Mouse (Mus musculus) cerebellum, postnatal 36 days (tissue): Measurements from ENCODE around the gene Cttnbp2.

Source experiments
- DNase-seq, 2 experiments: peaks; one replicate each; pipeline ENCODE4 v3.0.0; 2021 to 2022; ENCODE audit warnings: mixed read lengths in 2 of 2

Cttnbp2 gene

GRCm38 (mm10) chr6:18514480-18515352, at the start of gene Cttnbp2:
TSS of gene Cttnbp2 (minus strand) at chr6:18514843.
- DNase-seq = peak; percentile 61 to 64

GRCm38 (mm10) chr6:18559019-18559418, 44.4 kb upstream of the Cttnbp2 start:
- DNase-seq = no peak

DNA sequence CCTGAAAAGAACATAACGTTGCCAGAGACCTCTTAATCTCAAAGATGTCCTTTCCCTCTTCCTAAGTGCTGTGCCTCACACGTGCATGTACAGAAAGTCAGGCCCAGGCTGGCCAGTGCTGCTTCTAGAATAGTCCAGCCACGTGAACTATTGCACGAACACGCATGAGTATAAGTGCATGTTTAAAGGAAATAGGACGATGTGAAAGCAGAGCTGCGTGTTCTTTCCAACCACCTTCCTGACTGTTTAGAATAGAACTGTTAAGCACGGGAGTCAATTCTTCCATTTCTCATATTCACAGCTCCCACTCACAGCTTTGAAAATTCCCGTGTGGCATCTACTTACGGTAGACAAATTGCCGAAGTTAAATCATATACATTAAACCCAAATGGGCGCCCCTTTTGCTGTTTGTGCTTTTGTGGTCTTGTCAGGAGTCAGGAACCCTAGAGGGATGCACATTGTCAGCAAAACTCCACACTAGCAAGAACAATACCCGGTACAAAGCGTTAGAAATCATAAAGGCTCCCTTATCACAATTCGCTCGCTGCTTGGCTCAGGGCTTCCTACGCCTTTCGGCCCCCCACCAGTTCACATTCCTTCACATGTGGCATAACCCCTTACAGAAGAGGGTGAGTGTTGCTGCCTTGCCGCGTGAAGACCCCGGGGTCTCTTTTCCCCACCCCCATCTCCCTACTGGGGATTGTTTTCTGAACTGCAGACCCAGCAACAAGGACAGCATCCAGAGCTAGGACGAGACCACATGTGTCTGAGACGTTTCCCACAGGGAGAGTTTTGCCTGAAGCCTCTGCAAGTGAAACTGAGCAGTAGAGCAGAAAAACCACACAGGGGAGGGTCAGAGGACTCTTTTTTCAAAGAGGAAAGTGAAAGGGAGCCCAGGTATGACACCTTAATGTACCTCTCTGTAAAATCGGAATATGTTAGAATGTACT, 33.1 kb upstream of the Cttnbp2 start:
- no peak for DNase-seq

GRCm38 (mm10) chr6:18543878-18544277, 29.2 kb upstream of the Cttnbp2 start:
- DNase-seq = no peak

DNA sequence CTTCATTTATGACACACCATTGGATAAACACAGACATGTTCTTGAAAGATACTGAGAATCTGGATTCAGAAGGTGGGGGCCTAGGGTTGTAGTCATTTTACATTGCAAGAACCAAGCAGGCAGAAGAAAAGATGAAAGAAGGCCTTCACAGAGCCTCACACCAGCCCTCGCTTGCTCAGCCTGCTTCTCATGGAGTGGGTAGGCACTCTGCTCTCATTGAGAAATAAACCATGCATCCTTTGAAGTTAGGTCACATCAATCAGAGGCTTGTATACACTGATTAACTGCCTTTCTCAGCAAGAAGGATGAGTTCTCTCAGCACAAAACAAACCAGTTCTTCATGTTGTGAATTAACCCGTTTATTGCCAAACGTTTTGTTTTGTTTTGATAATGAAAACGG, 25.8 kb upstream of the Cttnbp2 start:
- DNase-seq = no peak

- DNase-seq = no peak
Measured at GRCm38 (mm10) chr6:18530394-18530793, 15.8 kb upstream of the Cttnbp2 start.

GRCm38 (mm10) chr6:18517626-18518025, 3.0 kb upstream of the Cttnbp2 start:
- no peak for DNase-seq

DNA sequence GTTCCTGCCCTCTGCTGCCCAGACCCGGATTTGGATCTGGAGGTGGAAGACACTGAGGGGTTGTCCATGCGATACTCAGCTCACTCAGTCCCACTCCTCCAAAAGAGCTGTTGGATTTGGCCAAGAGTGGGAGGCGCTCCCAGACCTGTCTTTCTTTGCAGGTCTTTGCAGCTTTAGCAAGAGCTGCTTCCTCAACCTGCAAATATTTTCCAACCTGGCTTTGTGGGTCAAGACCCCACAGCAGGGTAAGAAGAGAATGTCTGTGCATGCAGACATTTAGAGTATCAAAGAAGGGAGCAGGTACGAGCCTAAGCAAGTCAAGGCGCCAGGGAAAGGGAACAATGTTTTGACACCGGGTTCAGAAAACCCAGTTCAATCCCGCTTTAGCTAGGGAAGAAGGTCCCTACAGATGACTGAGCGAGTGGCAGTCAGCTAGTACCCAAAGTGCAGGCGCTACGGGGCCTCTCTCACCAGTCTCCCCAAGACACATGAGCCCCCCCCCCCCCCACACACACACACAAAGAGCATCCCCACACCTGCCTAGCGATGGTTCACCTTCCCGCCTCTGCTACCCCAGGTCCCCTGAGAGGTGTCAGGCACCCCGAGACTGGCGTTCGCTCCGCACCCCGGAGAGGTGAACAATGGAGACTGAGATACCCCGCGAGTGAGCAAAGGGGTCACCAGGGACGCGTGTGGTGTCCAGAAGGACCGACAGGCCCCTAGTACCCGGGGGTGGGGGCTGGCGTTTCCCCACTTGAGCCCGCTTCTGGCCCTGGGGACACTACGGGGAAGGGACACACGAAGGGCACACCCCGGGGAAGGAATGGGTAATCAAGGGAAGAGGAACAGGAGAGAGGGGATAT, 801 bp downstream of the Cttnbp2 start:
- peak; percentile 14 to 22 for DNase-seq

- DNase-seq = no peak
Measured at GRCm38 (mm10) chr6:18511886-18512285, 2.8 kb downstream of the Cttnbp2 start.

- DNase-seq = no peak
Measured at GRCm38 (mm10) chr6:18508036-18508435, 6.6 kb downstream of the Cttnbp2 start.

GRCm38 (mm10) chr6:18499833-18500232, 14.8 kb downstream of the Cttnbp2 start:
- DNase-seq = no peak

- no peak for DNase-seq
Measured at GRCm38 (mm10) chr6:18492977-18493376, 21.7 kb downstream of the Cttnbp2 start.

DNA sequence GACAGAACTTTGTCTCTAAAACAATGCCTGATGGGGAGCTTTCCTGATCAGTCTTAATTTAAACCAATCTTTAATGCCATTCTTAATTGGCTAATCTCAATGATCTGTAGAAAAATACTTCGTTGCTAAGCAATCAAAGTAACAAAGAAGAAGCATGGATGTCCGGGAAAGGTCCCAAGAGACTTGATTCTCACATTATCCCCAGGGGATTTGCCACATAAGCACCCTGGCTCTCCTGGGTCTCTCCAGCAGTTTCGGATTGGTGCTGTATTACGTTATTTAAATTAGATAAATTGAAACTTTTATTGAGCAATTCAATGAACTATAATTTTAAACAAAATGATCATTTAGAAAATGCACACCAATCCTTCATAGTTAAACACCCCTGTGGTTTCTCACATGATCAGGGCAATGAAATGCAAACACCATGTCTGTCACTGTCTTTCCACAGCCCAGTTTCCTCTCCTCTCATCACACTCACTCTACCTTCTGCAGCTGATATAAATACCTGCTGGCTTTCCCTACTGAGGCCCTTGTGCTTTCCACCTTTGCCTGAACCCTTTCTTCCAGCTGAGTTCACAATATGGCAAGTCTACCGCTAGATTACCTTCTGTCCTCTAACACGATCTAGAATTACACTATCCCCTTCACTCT, 22.3 kb downstream of the Cttnbp2 start:
- no peak for DNase-seq

DNA sequence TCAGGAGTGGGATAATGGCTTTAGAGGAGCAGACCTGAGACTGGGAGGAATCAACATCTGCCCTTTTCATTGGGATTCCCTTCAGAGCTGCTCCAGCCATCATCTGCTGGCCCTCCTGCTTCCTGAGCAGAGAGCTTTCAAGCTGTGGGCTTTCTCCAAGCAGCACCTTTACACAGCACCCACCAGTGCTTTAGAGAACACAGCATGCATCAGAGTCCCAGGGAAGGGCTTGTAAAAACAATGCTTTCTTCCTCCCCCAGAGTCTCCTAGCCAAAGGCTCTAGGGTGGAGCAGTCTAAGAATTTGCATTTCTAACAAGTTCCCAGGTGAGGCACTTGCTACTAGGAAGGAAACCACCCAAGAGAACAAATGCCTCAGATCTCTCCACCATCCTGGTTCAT, 29.6 kb downstream of the Cttnbp2 start:
- no peak for DNase-seq

GRCm38 (mm10) chr6:18484061-18484460, 30.6 kb downstream of the Cttnbp2 start:
- DNase-seq = no peak

GRCm38 (mm10) chr6:18482546-18482945, 32.1 kb downstream of the Cttnbp2 start:
- DNase-seq = no peak

DNA sequence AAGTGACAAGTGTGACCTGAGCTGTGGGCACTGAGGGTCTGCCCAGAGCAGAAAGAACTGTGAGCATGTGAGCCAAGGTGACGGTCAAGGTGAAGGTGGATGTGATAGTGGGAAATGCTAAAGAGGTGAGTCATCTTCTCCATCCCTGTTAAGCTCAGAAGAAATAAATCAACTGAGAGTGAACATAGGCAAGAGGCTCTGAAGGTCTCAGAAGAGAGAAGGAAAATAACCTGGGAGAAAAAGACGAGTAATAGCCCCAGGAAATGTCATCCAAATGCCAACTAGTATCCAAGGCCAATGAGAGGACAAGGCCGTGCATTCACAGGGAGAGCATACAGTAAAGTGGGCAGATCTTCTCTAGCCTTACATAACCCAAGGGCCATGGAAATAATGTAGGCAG, 32.9 kb downstream of the Cttnbp2 start:
- no peak for DNase-seq

DNA sequence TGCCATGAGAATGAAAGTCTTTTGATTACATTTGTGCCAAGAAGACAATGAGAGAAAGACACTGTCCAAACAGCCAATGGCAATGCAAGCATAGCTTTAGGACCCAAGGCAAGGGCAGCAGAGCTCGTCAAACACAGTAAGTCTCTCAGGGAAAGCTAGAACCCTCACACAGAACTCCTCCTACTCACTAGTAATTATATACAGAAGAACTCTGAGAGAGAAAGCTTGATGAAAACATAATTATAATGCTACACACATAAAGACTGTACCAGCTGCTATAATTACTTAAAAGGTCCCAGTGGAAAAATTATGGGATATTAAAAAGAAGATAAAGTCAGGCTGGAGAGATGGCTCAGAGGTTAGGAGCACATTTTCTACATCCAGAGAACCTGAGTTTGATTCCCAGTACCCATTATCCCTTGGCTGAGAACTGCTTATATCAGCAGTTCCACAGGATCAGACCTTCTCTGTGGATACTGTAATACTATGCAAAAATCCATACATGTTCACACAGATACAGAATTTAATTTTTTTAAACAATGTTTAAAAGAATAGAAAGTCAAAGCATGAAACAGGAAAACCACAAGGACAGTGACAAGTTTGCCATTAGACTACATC, 37.2 kb downstream of the Cttnbp2 start:
- DNase-seq = no peak

- no peak for DNase-seq
Measured at GRCm38 (mm10) chr6:18474983-18475382, 39.7 kb downstream of the Cttnbp2 start.

DNA sequence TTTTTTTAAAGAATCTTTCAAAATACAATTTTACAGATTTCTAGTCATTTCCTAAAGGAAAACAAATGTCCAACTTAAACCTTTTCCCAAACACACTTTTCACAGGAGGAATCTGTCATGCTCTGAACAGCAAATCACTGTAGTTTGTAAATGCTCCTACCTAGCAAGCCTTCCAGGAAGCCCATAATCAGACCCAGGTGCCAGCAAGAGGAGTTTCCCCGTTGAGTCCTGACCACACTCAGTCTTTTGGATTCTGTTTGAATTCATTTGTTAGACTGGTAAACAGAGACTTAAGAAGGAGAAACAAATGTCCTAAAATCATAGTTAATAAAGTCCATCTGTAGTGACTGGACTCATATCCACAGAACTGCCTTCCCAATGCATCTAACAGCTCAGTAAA, 40.1 kb downstream of the Cttnbp2 start:
- no peak for DNase-seq

DNA sequence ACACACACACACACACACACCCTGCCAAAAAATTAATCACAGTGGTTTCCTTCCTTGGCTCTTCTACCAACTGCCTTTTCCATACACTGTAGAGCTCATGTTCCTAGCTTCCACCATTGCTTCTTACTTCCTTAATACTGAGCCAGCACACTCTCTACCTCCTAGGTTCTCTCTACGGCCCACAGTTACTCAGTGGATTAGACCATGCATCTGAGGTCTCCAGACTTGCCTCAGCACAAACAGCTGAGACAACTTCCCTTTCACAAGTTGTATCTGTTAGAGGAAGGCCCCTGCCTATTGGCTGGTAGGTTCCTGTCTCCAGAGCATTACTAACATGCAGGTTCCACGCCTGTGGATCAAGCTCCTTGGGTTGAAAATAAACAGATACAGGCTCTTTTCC, 45.4 kb downstream of the Cttnbp2 start:
- DNase-seq = no peak

- DNase-seq = no peak
Measured at GRCm38 (mm10) chr6:18467777-18468176, 46.9 kb downstream of the Cttnbp2 start.
